Mouse (Mus musculus) forebrain, embryonic 14.5 days (tissue): ENCODE results near the gene Tfam. TPM values are rescaled to one million over a fixed set of nuclear protein-coding genes. Genes with fewer than 3 reads are reported as not detected.

Experiments
- ATAC-seq: fragments of 200-750 bp; cut with Nextera tagmentation; 2 replicates; pipeline ENCODE4 v1.8.0; 2017; ENCODE audit warnings: mild to moderate bottlenecking, moderate library complexity
- DNase-seq: peaks from one replicate; pipeline ENCODE4 v3.0.0-alpha.2; 2015; ENCODE audit warnings: low spot score
- H3K27ac ChIP-seq: fragments of 300-500 bp; sonication (generic); 2 replicates; pipeline ENCODE4 v1.5.1; 2014; ENCODE audit warnings: low read depth, mild to moderate bottlenecking, control low read depth, low read length, moderate library complexity
- H3K27me3 ChIP-seq: fragments of 300-500 bp; sonication (generic); replicated peaks from 2 replicates; pipeline ENCODE4 v1.6.1; 2014; ENCODE audit warnings: low read length, control low read depth, mixed read lengths; ENCODE audit not compliant: control insufficient read depth, insufficient read depth
- H3K36me3 ChIP-seq: fragments of 300-500 bp; sonication (generic); 2 replicates; pipeline ENCODE4 v1.6.1; 2014; ENCODE audit warnings: low read length, control low read depth; ENCODE audit not compliant: control insufficient read depth, insufficient read depth
- H3K4me1 ChIP-seq: fragments of 300-500 bp; sonication (generic); 2 replicates; pipeline ENCODE4 v1.6.1; 2014; ENCODE audit warnings: antibody characterized with exemption, low read length, control low read depth; ENCODE audit not compliant: control insufficient read depth, insufficient read depth
- H3K4me2 ChIP-seq: fragments of 300-500 bp; sonication (generic); 2 replicates; pipeline ENCODE4 v1.6.1; 2014; ENCODE audit warnings: mild to moderate bottlenecking, control low read depth, low read length
- H3K4me3 ChIP-seq: fragments of 300-500 bp; sonication (generic); 2 replicates; pipeline ENCODE4 v1.5.1; 2014; ENCODE audit warnings: low read depth, low read length, control low read depth
- H3K9ac ChIP-seq: fragments of 300-500 bp; sonication (generic); 2 replicates; pipeline ENCODE4 v1.6.1; 2014; ENCODE audit warnings: mild to moderate bottlenecking, low read length, control low read depth, moderate library complexity
- H3K9me3 ChIP-seq: fragments of 300-500 bp; sonication (generic); replicated peaks from 2 replicates; pipeline ENCODE4 v1.6.1; 2016; ENCODE audit warnings: low read length, control low read depth, mixed read lengths; ENCODE audit not compliant: control insufficient read depth
- WGBS: fragments of 180-500 bp; shearing (Covaris S2); extraction: QIAGEN DNeasy Blood & Tissue Kit; methylation state at CpG from one replicate; pipeline ENCODE4 v1.1.7; 2014; 5-methylcytosine and 5-hydroxymethylcytosine counted together
- polyA plus RNA-seq: library from polyadenylated mRNA; unstranded; fragments of >200 nt; fragmentation: Nextera tagmentation; extraction: Ambion mirVana; gene quantifications from 2 replicates; pipeline ENCODE4 v1.2.1, GENCODE M21; 2014

Tfam gene
- polyA plus RNA-seq, 1 experiment from 2014 or later: 56.8 TPM

- Histone ChIP-seq H3K4me1 (no peaks in the 10 kb centered on the region), H3K9me3 (no peaks in the 10 kb centered on the region), H3K9ac (no peak overlapping the region), H3K4me2 (no peak overlapping the region), H3K27ac (no peak overlapping the region), H3K36me3 (no peaks in the 10 kb centered on the region), H3K27me3 (no peaks in the 10 kb centered on the region), H3K4me3 (no peak overlapping the region)
- no peak for DNase-seq
- ATAC-seq: no peak
- WGBS: 89% methylated on average over 2 of the region's 2 CpGs
Observed at GRCm38 (mm10) chr10:71201512-71201911, 36.6 kb downstream of the Tfam start.

- no peak overlapping the region for H3K4me3 ChIP-seq
- no peaks in the 10 kb centered on the region for H3K4me1 ChIP-seq
- H3K9me3 ChIP-seq: no peaks in the 10 kb centered on the region
- no peak overlapping the region for H3K4me2 ChIP-seq
- no peaks in the 10 kb centered on the region for H3K27me3 ChIP-seq
- no peak overlapping the region for H3K27ac ChIP-seq
- 68% methylated on average over 5 of the region's 5 CpGs for WGBS
- ATAC-seq (no peak), DNase-seq (no peak)
- no peak overlapping the region for H3K9ac ChIP-seq
- H3K36me3 ChIP-seq: no peaks in the 10 kb centered on the region
Observed at GRCm38 (mm10) chr10:71200964-71201363, 37.1 kb downstream of the Tfam start.

GRCm38 (mm10) chr10:71198676-71199075, 39.4 kb downstream of the Tfam start:
- Histone ChIP-seq H3K9me3 (no peaks in the 10 kb centered on the region), H3K4me2 (no peak overlapping the region), H3K27me3 (no peaks in the 10 kb centered on the region), H3K4me1 (no peaks in the 10 kb centered on the region), H3K36me3 (no peaks in the 10 kb centered on the region), H3K27ac (no peak overlapping the region), H3K4me3 (no peak overlapping the region), H3K9ac (no peak overlapping the region)
- DNase-seq (no peak), ATAC-seq (no peak)
- WGBS: 96% methylated on average over 8 of the region's 8 CpGs

- no peak overlapping the region for H3K4me3 ChIP-seq
- H3K27me3 ChIP-seq: no peaks in the 10 kb centered on the region
- no peaks in the 10 kb centered on the region for H3K36me3 ChIP-seq
- ATAC-seq (no peak), DNase-seq (no peak)
- 86% methylated on average over 14 of the region's 14 CpGs for WGBS
- H3K4me2 ChIP-seq: no peak overlapping the region
- no peak overlapping the region for H3K27ac ChIP-seq
- no peaks in the 10 kb centered on the region for H3K9me3 ChIP-seq
- H3K4me1 ChIP-seq: no peaks in the 10 kb centered on the region
- H3K9ac ChIP-seq: no peak overlapping the region
Observed at GRCm38 (mm10) chr10:71197036-71197785, 40.9 kb downstream of the Tfam start.

GRCm38 (mm10) chr10:71195501-71195900, 42.6 kb downstream of the Tfam start:
- no peak overlapping the region for H3K4me2 ChIP-seq
- DNase-seq: no peak
- H3K27ac ChIP-seq: no peak overlapping the region
- no peaks in the 10 kb centered on the region for H3K9me3 ChIP-seq
- no peak overlapping the region for H3K4me3 ChIP-seq
- no peaks in the 10 kb centered on the region for H3K4me1 ChIP-seq
- no peaks in the 10 kb centered on the region for H3K36me3 ChIP-seq
- H3K27me3 ChIP-seq: no peaks in the 10 kb centered on the region
- H3K9ac ChIP-seq: no peak overlapping the region
- no peak for ATAC-seq
- WGBS: 54% methylated on average over 9 of the region's 9 CpGs

GRCm38 (mm10) chr10:71194713-71195112, 43.4 kb downstream of the Tfam start:
- H3K4me2 ChIP-seq: no peak overlapping the region
- no peak overlapping the region for H3K27ac ChIP-seq
- no peaks in the 10 kb centered on the region for H3K27me3 ChIP-seq
- no peaks in the 10 kb centered on the region for H3K9me3 ChIP-seq
- H3K36me3 ChIP-seq: no peaks in the 10 kb centered on the region
- DNase-seq (no peak), ATAC-seq (no peak)
- H3K9ac ChIP-seq: no peak overlapping the region
- H3K4me1 ChIP-seq: no peaks in the 10 kb centered on the region
- WGBS: 91% methylated on average over 7 of the region's 7 CpGs
- no peak overlapping the region for H3K4me3 ChIP-seq

GRCm38 (mm10) chr10:71193319-71193718, 44.8 kb downstream of the Tfam start:
- ATAC-seq (no peak), DNase-seq (no peak)
- H3K36me3 ChIP-seq: no peaks in the 10 kb centered on the region
- WGBS: 55% methylated on average over 7 of the region's 7 CpGs
- H3K4me2 ChIP-seq: no peak overlapping the region
- no peaks in the 10 kb centered on the region for H3K4me1 ChIP-seq
- H3K27ac ChIP-seq: no peak overlapping the region
- no peak overlapping the region for H3K9ac ChIP-seq
- H3K27me3 ChIP-seq: no peaks in the 10 kb centered on the region
- H3K4me3 ChIP-seq: no peak overlapping the region
- H3K9me3 ChIP-seq: no peaks in the 10 kb centered on the region

GRCm38 (mm10) chr10:71192886-71193285, 45.2 kb downstream of the Tfam start:
- ATAC-seq (no peak), DNase-seq (no peak)
- H3K4me2 ChIP-seq: no peak overlapping the region
- H3K9me3 ChIP-seq: no peaks in the 10 kb centered on the region
- H3K27me3 ChIP-seq: no peaks in the 10 kb centered on the region
- no peaks in the 10 kb centered on the region for H3K4me1 ChIP-seq
- 80% methylated on average over 11 of the region's 11 CpGs for WGBS
- no peak overlapping the region for H3K4me3 ChIP-seq
- H3K9ac ChIP-seq: no peak overlapping the region
- H3K36me3 ChIP-seq: no peaks in the 10 kb centered on the region
- no peak overlapping the region for H3K27ac ChIP-seq

- H3K4me3 ChIP-seq: no peak overlapping the region
- no peaks in the 10 kb centered on the region for H3K4me1 ChIP-seq
- no peak overlapping the region for H3K9ac ChIP-seq
- no peaks in the 10 kb centered on the region for H3K9me3 ChIP-seq
- no peak overlapping the region for H3K27ac ChIP-seq
- no peaks in the 10 kb centered on the region for H3K27me3 ChIP-seq
- H3K4me2 ChIP-seq: no peak overlapping the region
- ATAC-seq (no peak), DNase-seq (no peak)
- WGBS: 85% methylated on average over 4 of the region's 4 CpGs
- no peaks in the 10 kb centered on the region for H3K36me3 ChIP-seq
Observed at GRCm38 (mm10) chr10:71188681-71189080, 49.4 kb downstream of the Tfam start.
